Comparison of ENCODE assay signal across 23 mouse cellular contexts in the genomic region with DNA sequence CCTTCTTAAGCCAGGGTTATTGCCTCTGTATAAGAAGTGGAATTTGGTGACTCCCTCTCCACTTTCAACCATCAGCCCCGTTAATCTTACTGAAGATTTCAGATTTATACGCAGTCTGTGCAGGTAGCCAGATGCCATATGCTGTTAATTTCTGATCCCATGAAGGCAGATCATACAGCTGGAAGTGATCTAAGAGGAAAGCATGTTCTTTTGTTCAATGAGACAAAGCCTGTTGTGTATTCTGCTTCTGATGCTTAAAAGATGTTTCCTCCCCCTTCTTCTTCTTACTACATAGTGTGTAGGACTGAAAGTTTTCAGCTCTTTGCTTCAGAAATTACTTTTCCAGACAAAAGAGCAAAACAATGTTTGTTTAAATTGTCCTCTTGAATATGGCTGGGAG.
DNase-seq lines count a peak whose midpoint lies in the region; ATAC-seq lines count a peak whose summit lies in the region.
"Had no signal": no experiment of that assay in that cellular context is flagged by ENCODE, and none has a peak within 500 bp of the region (broad histone marks: within the 10 kb centered on the region; RNA-seq: fewer than 3 reads in every experiment).

No protein-coding gene starts in this region.

- H3K4me1 ChIP-seq in lung, embryonic 15.5 days = peaks cover 14% of the 10 kb centered on the region
- H3K4me1 ChIP-seq in embryonic facial prominence, embryonic 12.5 days = peaks cover 12% of the 10 kb centered on the region
- peaks cover 11% of the 10 kb centered on the region; the same call in 1 of the 2 replicates for H3K4me1 ChIP-seq in limb, embryonic 10.5 days
- H3K4me1 ChIP-seq in stomach, embryonic 16.5 days (ENCODE audit: control insufficient read depth, insufficient read depth, low read length) = peaks cover 8% of the 10 kb centered on the region; the same call in 1 of the 2 replicates
- no peaks in the 10 kb centered on the region for H3K4me1 ChIP-seq in liver, embryonic 11.5 days (replicated peaks; ENCODE audit: control insufficient read depth, insufficient read depth, low read length)
- H3K4me1 ChIP-seq: heart, embryonic 12.5 days; liver, embryonic 15.5 days had no signal

- no peak overlapping the region for H3K4me2 ChIP-seq in lung, embryonic 15.5 days
- no peak overlapping the region for H3K4me2 ChIP-seq in embryonic facial prominence, embryonic 12.5 days (replicated peaks)
- no peak overlapping the region for H3K4me2 ChIP-seq in stomach, embryonic 16.5 days (ENCODE audit: low read depth, low read length)
- no peak overlapping the region for H3K4me2 ChIP-seq in liver, embryonic 11.5 days
- H3K4me2 ChIP-seq: heart, embryonic 12.5 days; liver, embryonic 15.5 days had no signal

- 77% methylated on average over 2 of the region's 2 CpGs for WGBS in lung, embryonic 15.5 days
- WGBS in embryonic facial prominence, embryonic 12.5 days = 18% methylated on average over 2 of the region's 2 CpGs
- WGBS in limb, embryonic 10.5 days = 48% methylated on average over 2 of the region's 2 CpGs
- WGBS in stomach, embryonic 16.5 days = 53% methylated on average over 2 of the region's 2 CpGs
- 86% methylated on average over 2 of the region's 2 CpGs for WGBS in liver, embryonic 11.5 days

- no peaks in the 10 kb centered on the region for H3K36me3 ChIP-seq in lung, embryonic 15.5 days
- H3K36me3 ChIP-seq in embryonic facial prominence, embryonic 12.5 days = no peaks in the 10 kb centered on the region
- H3K36me3 ChIP-seq in limb, embryonic 10.5 days = no peaks in the 10 kb centered on the region
- no peaks in the 10 kb centered on the region for H3K36me3 ChIP-seq in stomach, embryonic 16.5 days (ENCODE audit: control insufficient read depth, insufficient read depth, low read length)
- H3K36me3 ChIP-seq in liver, embryonic 11.5 days (ENCODE audit: control insufficient read depth, insufficient read depth, low read length) = no peaks in the 10 kb centered on the region
- H3K36me3 ChIP-seq: heart, embryonic 12.5 days; liver, embryonic 15.5 days had no signal

- no peak overlapping the region for H3K4me3 ChIP-seq in lung, embryonic 15.5 days
- no peak overlapping the region for H3K4me3 ChIP-seq in embryonic facial prominence, embryonic 12.5 days
- H3K4me3 ChIP-seq in limb, embryonic 10.5 days = no peak overlapping the region
- H3K4me3 ChIP-seq in stomach, embryonic 16.5 days (replicated peaks; ENCODE audit: low read length) = no peak overlapping the region
- no peak overlapping the region for H3K4me3 ChIP-seq in liver, embryonic 11.5 days (ENCODE audit: low read depth, low read length)
- H3K4me3 ChIP-seq: gastrocnemius, adult 2 months; heart, embryonic 12.5 days; left cerebral cortex, adult 2 months; liver, embryonic 15.5 days had no signal

- H3K9ac ChIP-seq in lung, embryonic 15.5 days = no peak overlapping the region
- H3K9ac ChIP-seq in embryonic facial prominence, embryonic 12.5 days = no peak overlapping the region
- H3K9ac ChIP-seq in stomach, embryonic 16.5 days (ENCODE audit: low read length) = no peak overlapping the region
- H3K9ac ChIP-seq in liver, embryonic 11.5 days (ENCODE audit: low read depth, low read length) = no peak overlapping the region
- H3K9ac ChIP-seq: forebrain, postnatal 0 days; heart, embryonic 12.5 days; liver, embryonic 15.5 days had no signal

- no peaks in the 10 kb centered on the region for H3K27me3 ChIP-seq in lung, embryonic 15.5 days
- H3K27me3 ChIP-seq in embryonic facial prominence, embryonic 12.5 days = no peaks in the 10 kb centered on the region
- H3K27me3 ChIP-seq in limb, embryonic 10.5 days (ENCODE audit: low read depth, poor library complexity, severe bottlenecking) = no peaks in the 10 kb centered on the region
- no peaks in the 10 kb centered on the region for H3K27me3 ChIP-seq in stomach, embryonic 16.5 days (ENCODE audit: control insufficient read depth, insufficient read depth, low read length)
- H3K27me3 ChIP-seq in liver, embryonic 11.5 days (replicated peaks; ENCODE audit: control insufficient read depth, insufficient read depth, low read length) = no peaks in the 10 kb centered on the region
- H3K27me3 ChIP-seq: heart, embryonic 12.5 days; liver, embryonic 15.5 days had no signal

- ATAC-seq in lung, embryonic 15.5 days (ENCODE audit: borderline replicate concordance, extremely low read depth, low FRiP score, low TSS enrichment) = no peak
- ATAC-seq in embryonic facial prominence, embryonic 12.5 days (ENCODE audit: insufficient number of reproducible peaks, insufficient read depth, low FRiP score, low TSS enrichment) = no peak
- no peak for ATAC-seq in stomach, embryonic 16.5 days (ENCODE audit: insufficient read depth, low FRiP score)
- no peak for ATAC-seq in liver, embryonic 11.5 days (replicated peaks; ENCODE audit: low FRiP score)
- ATAC-seq: forebrain, postnatal 0 days; hindbrain, embryonic 16.5 days; intestine, embryonic 16.5 days; midbrain, embryonic 16.5 days had no signal

- H3K27ac ChIP-seq in lung, embryonic 15.5 days = peak overlapping the region; percentile 29; the same call in 1 of the 2 replicates
- peak overlapping the region; percentile 73 for H3K27ac ChIP-seq in embryonic facial prominence, embryonic 12.5 days
- peak overlapping the region; percentile 31; the same call in 1 of the 2 replicates for H3K27ac ChIP-seq in limb, embryonic 10.5 days
- peak overlapping the region; percentile 29; the same call in 1 of the 2 replicates for H3K27ac ChIP-seq in stomach, embryonic 16.5 days (ENCODE audit: low read length)
- H3K27ac ChIP-seq in liver, embryonic 11.5 days (ENCODE audit: low read depth, low read length) = no peak overlapping the region
- H3K27ac ChIP-seq: gastrocnemius, adult 2 months; left cerebral cortex, adult 2 months; liver, embryonic 15.5 days had no signal

- DNase-seq in lung, postnatal 4 days = no peak
- DNase-seq in limb, embryonic 10.5 days (ENCODE audit: low spot score) = no peak
- DNase-seq in thymus, postnatal 14 days = no peak
- no peak for DNase-seq in liver, embryonic 11.5 days (ENCODE audit: low spot score)
- DNase-seq: adrenal gland, adult 2 months; cerebellum, adult 9-10 months; forebrain, postnatal 0 days; gastrocnemius, adult 2 months; heart, adult 11 months; heart, postnatal 36 days; kidney, postnatal 36 days; layer of hippocampus, adult 9-11 months; lung, postnatal 14 days; thymus, adult 18-20 months had no signal

- H3K9me3 ChIP-seq in lung, embryonic 15.5 days = no peaks in the 10 kb centered on the region
- H3K9me3 ChIP-seq in embryonic facial prominence, embryonic 12.5 days = no peaks in the 10 kb centered on the region
- no peaks in the 10 kb centered on the region for H3K9me3 ChIP-seq in limb, embryonic 10.5 days (replicated peaks)
- H3K9me3 ChIP-seq in stomach, embryonic 16.5 days (replicated peaks; ENCODE audit: control insufficient read depth, low read length) = no peaks in the 10 kb centered on the region
- H3K9me3 ChIP-seq in liver, embryonic 11.5 days (ENCODE audit: control insufficient read depth, low read length) = no peaks in the 10 kb centered on the region
- H3K9me3 ChIP-seq: heart, embryonic 12.5 days; liver, embryonic 15.5 days had no signal
